Mouse (Mus musculus) stomach, postnatal 0 days (tissue): ENCODE measurements around the gene Gfpt2. TPM values are rescaled to one million over a fixed set of nuclear protein-coding genes. Genes with fewer than 3 reads are reported as not detected.

Source experiments
- ATAC-seq: fragments of 200-750 bp; cut with Nextera tagmentation; 2 replicates; pipeline ENCODE4 v1.8.0; 2017; ENCODE audit not compliant: low FRiP score, low TSS enrichment
- DNase-seq: peaks from one replicate; pipeline ENCODE4 v3.0.0-alpha.2; 2016; ENCODE audit warnings: low spot score
- H3K27ac ChIP-seq: fragments of 300-500 bp; sonication (generic); replicated peaks from 2 replicates; pipeline ENCODE4 v1.5.1; 2014; ENCODE audit warnings: mild to moderate bottlenecking, control low read depth
- H3K27me3 ChIP-seq: fragments of 300-500 bp; sonication (generic); 2 replicates; pipeline ENCODE4 v1.6.1; 2014; ENCODE audit warnings: low read length; ENCODE audit not compliant: control insufficient read depth, insufficient read depth
- H3K36me3 ChIP-seq: fragments of 300-500 bp; sonication (generic); 2 replicates; pipeline ENCODE4 v1.6.1; 2014; ENCODE audit warnings: low read length, mixed read lengths; ENCODE audit not compliant: control insufficient read depth, insufficient read depth
- H3K4me1 ChIP-seq: fragments of 300-500 bp; sonication (generic); replicated peaks from 2 replicates; pipeline ENCODE4 v1.6.1; 2014; ENCODE audit warnings: antibody characterized with exemption; ENCODE audit not compliant: control insufficient read depth, insufficient read depth
- H3K4me2 ChIP-seq: fragments of 300-500 bp; sonication (generic); replicated peaks from 2 replicates; pipeline ENCODE4 v1.6.1; 2014; ENCODE audit warnings: low read depth, mild to moderate bottlenecking, control low read depth, moderate library complexity
- H3K4me3 ChIP-seq: fragments of 300-500 bp; sonication (generic); 2 replicates; pipeline ENCODE4 v1.5.1; 2014; ENCODE audit warnings: low read depth, low read length, control low read depth
- H3K9ac ChIP-seq: fragments of 300-500 bp; sonication (generic); 2 replicates; pipeline ENCODE4 v1.6.1; 2014; ENCODE audit warnings: mild to moderate bottlenecking, low read length, control low read depth, mixed read lengths
- H3K9me3 ChIP-seq: fragments of 300-500 bp; sonication (generic); 2 replicates; pipeline ENCODE4 v1.6.1; 2016; ENCODE audit warnings: low read length; ENCODE audit not compliant: control insufficient read depth
- CTCF ChIP-seq: IDR thresholded peaks from 2 replicates; pipeline ENCODE4 v1.5.1; 2016; ENCODE audit warnings: antibody characterized with exemption, low read depth, mild to moderate bottlenecking, moderate library complexity
- EP300 ChIP-seq: optimal IDR thresholded peaks from 2 replicates; pipeline ENCODE3; 2016; ENCODE audit warnings: antibody characterized with exemption
- WGBS: fragments of 180-500 bp; shearing (Covaris S2); extraction: QIAGEN DNeasy Blood & Tissue Kit; methylation state at CpG from one replicate; pipeline ENCODE4 v1.1.7; 2014; 5-methylcytosine and 5-hydroxymethylcytosine counted together
- polyA plus RNA-seq: library from polyadenylated mRNA; unstranded; fragments of >200 nt; fragmentation: Nextera tagmentation; extraction: Ambion mirVana; gene quantifications from 2 replicates; pipeline ENCODE4 v1.2.1, GENCODE M21; 2015

The Gfpt2 gene
- polyA plus RNA-seq, 1 experiment from 2014 or later: 2.8 TPM

GRCm38 (mm10) chr11:49819676-49820075 is 25.7 kb downstream of the Gfpt2 start:
- DNase-seq: no peak

GRCm38 (mm10) chr11:49820928-49821327 is 26.9 kb downstream of the Gfpt2 start:
- peak; percentile 54; the same call in 1 of the 2 replicates for ATAC-seq
- no peaks in the 10 kb centered on the region for H3K36me3 ChIP-seq
- 72% methylated on average over 2 of the region's 2 CpGs for WGBS

More at GRCm38 (mm10) chr11:49819676-49820075, 25.7 kb downstream of the Gfpt2 start:
- Histone ChIP-seq H3K4me3 (no peak overlapping the region), H3K36me3 (no peaks in the 10 kb centered on the region), H3K27ac (no peak overlapping the region), H3K9ac (no peak overlapping the region), H3K4me2 (no peak overlapping the region), H3K9me3 (no peaks in the 10 kb centered on the region), H3K27me3 (no peaks in the 10 kb centered on the region), H3K4me1 (no peaks in the 10 kb centered on the region)
- WGBS: 82% methylated on average over 7 of the region's 7 CpGs
- ATAC-seq: no peak
- TF ChIP-seq CTCF (no peak), EP300 (no peak)

DNA sequence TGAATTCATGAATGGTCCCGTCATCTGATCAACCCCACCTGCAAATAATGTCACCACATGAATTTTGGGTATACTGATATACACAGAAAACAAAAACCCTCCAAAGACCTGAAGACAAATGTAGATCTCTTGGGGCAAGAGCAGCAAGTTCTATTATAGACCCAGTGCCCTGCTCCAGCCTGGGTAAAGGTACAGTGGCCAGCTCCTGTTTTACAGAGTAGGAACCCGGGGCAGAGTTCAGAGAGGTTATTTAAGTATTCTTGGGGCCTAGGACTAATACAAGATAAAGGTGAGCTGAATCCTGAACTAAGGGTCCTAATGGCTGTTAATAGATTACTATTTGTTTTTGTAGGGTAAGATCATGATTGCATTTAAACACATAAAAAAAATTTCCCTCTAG is 27.6 kb downstream of the Gfpt2 start:
- WGBS: 77% methylated on average over 2 of the region's 2 CpGs
- H3K4me3 ChIP-seq: no peak overlapping the region
- no peaks in the 10 kb centered on the region for H3K4me1 ChIP-seq
- TF ChIP-seq EP300 (no peak), CTCF (no peak)
- no peak overlapping the region for H3K4me2 ChIP-seq
- no peaks in the 10 kb centered on the region for H3K27me3 ChIP-seq
- no peak overlapping the region for H3K27ac ChIP-seq
- ATAC-seq (no peak), DNase-seq (no peak)
- H3K9me3 ChIP-seq: no peaks in the 10 kb centered on the region
- H3K36me3 ChIP-seq: no peaks in the 10 kb centered on the region
- no peak overlapping the region for H3K9ac ChIP-seq

More at GRCm38 (mm10) chr11:49820928-49821327, 26.9 kb downstream of the Gfpt2 start:
- DNase-seq: peak; percentile 17
- Histone ChIP-seq H3K27me3 (no peaks in the 10 kb centered on the region), H3K9me3 (no peaks in the 10 kb centered on the region), H3K27ac (no peak overlapping the region), H3K4me2 (no peak overlapping the region), H3K4me1 (no peaks in the 10 kb centered on the region), H3K4me3 (no peak overlapping the region), H3K9ac (no peak overlapping the region)
- no peak for TF ChIP-seq CTCF

DNA sequence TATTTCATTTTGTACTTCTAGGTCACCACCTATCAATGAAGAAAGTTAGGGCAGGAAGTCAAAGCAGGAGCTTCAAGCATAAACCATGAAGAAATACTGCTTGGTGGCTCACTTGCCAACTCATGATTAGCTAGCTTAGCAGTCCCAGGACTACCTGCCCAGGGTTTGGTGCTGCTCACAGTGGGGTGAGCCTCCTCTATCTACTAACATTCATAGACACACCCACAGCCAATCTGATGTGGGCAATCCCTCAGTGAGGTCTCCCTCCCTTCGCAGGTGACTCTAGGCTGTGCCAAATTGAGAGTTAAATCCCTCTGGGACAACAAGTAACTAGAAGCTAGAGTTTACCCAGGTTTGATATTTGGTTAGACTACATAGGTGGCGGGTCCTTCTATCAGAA is 28.4 kb downstream of the Gfpt2 start:
- Histone ChIP-seq H3K4me3 (no peak overlapping the region), H3K36me3 (no peaks in the 10 kb centered on the region), H3K4me1 (no peaks in the 10 kb centered on the region), H3K4me2 (no peak overlapping the region), H3K9ac (no peak overlapping the region), H3K27me3 (no peaks in the 10 kb centered on the region), H3K27ac (no peak overlapping the region), H3K9me3 (no peaks in the 10 kb centered on the region)
- no peak for TF ChIP-seq EP300
- TF ChIP-seq CTCF: no peak
- WGBS: 78% methylated on average over 2 of the region's 2 CpGs
- ATAC-seq (no peak), DNase-seq (no peak)

DNA sequence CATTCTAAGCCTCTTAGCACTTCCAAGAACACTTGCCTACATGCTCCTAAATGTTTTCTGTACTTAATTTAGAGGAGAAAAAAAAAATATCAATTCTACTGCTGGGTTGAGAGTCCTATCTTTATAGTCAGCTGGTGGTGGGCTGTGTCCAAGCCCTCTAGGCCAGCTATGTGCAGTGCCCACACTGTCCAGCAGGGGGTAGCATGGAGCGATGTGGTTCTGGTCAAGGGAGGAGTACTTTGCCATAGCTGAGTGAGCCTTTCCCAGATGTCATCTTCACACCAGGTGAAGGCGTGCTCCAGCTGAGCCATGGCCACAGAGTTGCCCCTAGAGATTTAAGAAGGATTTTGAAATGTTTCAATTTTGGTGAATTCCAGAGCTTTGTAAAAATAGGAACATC is 30.9 kb downstream of the Gfpt2 start:
- no peaks in the 10 kb centered on the region for H3K9me3 ChIP-seq
- H3K36me3 ChIP-seq: no peaks in the 10 kb centered on the region
- DNase-seq (peak; percentile 77), ATAC-seq (no peak)
- TF ChIP-seq EP300: no peak
- peak; percentile 90 for TF ChIP-seq CTCF
- peaks cover 3% of the 10 kb centered on the region; the same call in 1 of the 2 replicates for H3K4me1 ChIP-seq
- no peak overlapping the region for H3K4me2 ChIP-seq
- no peak overlapping the region for H3K27ac ChIP-seq
- no peak overlapping the region for H3K9ac ChIP-seq
- no peaks in the 10 kb centered on the region for H3K27me3 ChIP-seq
- 56% methylated on average over 2 of the region's 2 CpGs for WGBS
- H3K4me3 ChIP-seq: no peak overlapping the region

- Histone ChIP-seq H3K36me3 (no peaks in the 10 kb centered on the region), H3K27me3 (no peaks in the 10 kb centered on the region), H3K4me1 (peaks cover 3% of the 10 kb centered on the region; the same call in 1 of the 2 replicates), H3K9ac (no peak overlapping the region), H3K4me3 (no peak overlapping the region), H3K27ac (no peak overlapping the region), H3K9me3 (no peaks in the 10 kb centered on the region), H3K4me2 (no peak overlapping the region)
- DNase-seq: peak; percentile 20
- 30% methylated on average over 6 of the region's 6 CpGs for WGBS
- no peak for ATAC-seq
- TF ChIP-seq CTCF (no peak), EP300 (no peak)
Observed at GRCm38 (mm10) chr11:49827243-49827642, 33.3 kb downstream of the Gfpt2 start.
